Mouse (Mus musculus) embryonic facial prominence, embryonic 11.5 days (tissue): ENCODE measurements at regions not wholly inside any gene's neighbourhood (a gene's known extent, or its start where the extent isn't known, plus 50 kb on each side); places are given as distances from the start of the nearest gene placed in this dataset.

ENCODE experiments used
- ATAC-seq: fragments of 200-750 bp; cut with Nextera tagmentation; replicated peaks from 2 replicates; pipeline ENCODE4 v1.8.0; 2017; ENCODE audit warnings: low read depth; ENCODE audit not compliant: insufficient number of reproducible peaks, low FRiP score, low TSS enrichment
- DNase-seq: peaks from one replicate; pipeline ENCODE4 v3.0.0-alpha.2; 2015; ENCODE audit warnings: low spot score
- H3K27ac ChIP-seq: fragments of 300-500 bp; sonication (generic); replicated peaks from 2 replicates; pipeline ENCODE4 v1.5.1; 2014; ENCODE audit warnings: mild to moderate bottlenecking, low read depth, low read length, control low read depth
- H3K27me3 ChIP-seq: fragments of 300-500 bp; sonication (generic); 2 replicates; pipeline ENCODE4 v1.6.1; 2014; ENCODE audit warnings: mild to moderate bottlenecking, low read length, moderate library complexity, mixed read lengths; ENCODE audit not compliant: control insufficient read depth, insufficient read depth
- H3K36me3 ChIP-seq: fragments of 300-500 bp; sonication (generic); replicated peaks from 2 replicates; pipeline ENCODE4 v1.6.1; 2014; ENCODE audit warnings: low read depth, mild to moderate bottlenecking, low read length, moderate library complexity, mixed read lengths; ENCODE audit not compliant: control insufficient read depth, insufficient read depth
- H3K4me1 ChIP-seq: fragments of 300-500 bp; sonication (generic); 2 replicates; pipeline ENCODE4 v1.6.1; 2014; ENCODE audit warnings: low read length, mixed read lengths; ENCODE audit not compliant: control insufficient read depth, insufficient read depth
- H3K4me2 ChIP-seq: fragments of 300-500 bp; sonication (generic); 2 replicates; pipeline ENCODE4 v1.6.1; 2014; ENCODE audit warnings: low read depth, mild to moderate bottlenecking, control low read depth, low read length, moderate library complexity
- H3K4me3 ChIP-seq: fragments of 300-500 bp; sonication (generic); 2 replicates; pipeline ENCODE4 v1.5.1; 2014; ENCODE audit warnings: low read depth, low read length, control low read depth
- H3K9ac ChIP-seq: fragments of 300-500 bp; sonication (generic); replicated peaks from 2 replicates; pipeline ENCODE4 v1.6.1; 2014; ENCODE audit warnings: mild to moderate bottlenecking, control low read depth, low read length
- H3K9me3 ChIP-seq: fragments of 300-500 bp; sonication (generic); replicated peaks from 2 replicates; pipeline ENCODE4 v1.6.1; 2016; ENCODE audit warnings: mild to moderate bottlenecking, low read length, inconsistent platforms, mixed read lengths; ENCODE audit not compliant: control insufficient read depth
- WGBS: fragments of 180-500 bp; shearing (Covaris S2); extraction: QIAGEN DNeasy Blood & Tissue Kit; methylation state at CpG from one replicate; pipeline ENCODE4 v1.1.7; 2014; 5-methylcytosine and 5-hydroxymethylcytosine counted together

GRCm38 (mm10) chr4:37974891-37975448 lies 1023.4 kb upstream of the Lingo2 start:
- Histone ChIP-seq H3K4me3 (no peak overlapping the region), H3K4me1 (no peaks in the 10 kb centered on the region), H3K27ac (no peak overlapping the region), H3K9me3 (no peaks in the 10 kb centered on the region), H3K27me3 (no peaks in the 10 kb centered on the region), H3K9ac (no peak overlapping the region), H3K4me2 (no peak overlapping the region), H3K36me3 (no peaks in the 10 kb centered on the region)
- DNase-seq (peak; percentile 5), ATAC-seq (no peak)
- WGBS: 78% methylated on average over 7 of the region's 7 CpGs
